Mouse (Mus musculus) kidney, adult 2 months (tissue): ENCODE measurements at regions not wholly inside any gene's neighbourhood (a gene's known extent, or its start where the extent isn't known, plus 50 kb on each side); places are given as distances from the start of the nearest gene placed in this dataset.

Experiments used
- CTCF ChIP-seq: fragments of 200-500 bp; conservative IDR thresholded peaks from 2 replicates; pipeline ENCODE4 v1.5.1; 2011; ENCODE audit warnings: low read depth, mild to moderate bottlenecking, control low read depth, low read length, moderate library complexity, mixed read lengths; ENCODE audit not compliant: insufficient read depth, insufficient read length
- POLR2A ChIP-seq: fragments of 200-500 bp; IDR thresholded peaks from one replicate; pipeline ENCODE4 v1.6.1; 2011; ENCODE audit warnings: low read depth, low read length, control low read depth

GRCm38 (mm10) chr15:69224619-69225587 lies 2724.2 kb upstream of the Lrrc6 start:
- no peak for TF ChIP-seq CTCF
- no peak for TF ChIP-seq POLR2A
